In genomic region chr17:48275736-48276135, GRCm38 (mm10) we compare ENCODE assay signal across 17 mouse cellular contexts. TPM values are rescaled to one million over a fixed set of nuclear protein-coding genes. Genes with fewer than 3 reads are reported as not detected.
"Had no signal": no experiment of that assay in that cellular context is flagged by ENCODE, and none has a peak within 500 bp of the region (broad histone marks: within the 10 kb centered on the region; RNA-seq: fewer than 3 reads in every experiment).

No protein-coding gene starts in this region.

- H3K4me3 ChIP-seq: layer of hippocampus, adult 2 months; lung, embryonic 15.5 days; midbrain, embryonic 12.5 days; stomach, embryonic 15.5 days had no signal

- DNase-seq: kidney, adult 9 months; kidney, postnatal 4 days; lung, postnatal 14 days; right cerebral cortex, postnatal 14 days; thymus, postnatal 36 days had no signal

- H3K36me3 ChIP-seq: lung, embryonic 15.5 days; midbrain, embryonic 12.5 days; stomach, embryonic 15.5 days had no signal

- H3K4me2 ChIP-seq: lung, embryonic 15.5 days; midbrain, embryonic 12.5 days; stomach, embryonic 15.5 days had no signal

- H3K27me3 ChIP-seq: lung, embryonic 15.5 days; midbrain, embryonic 12.5 days; stomach, embryonic 15.5 days had no signal

- H3K9me3 ChIP-seq: lung, embryonic 15.5 days; midbrain, embryonic 12.5 days; stomach, embryonic 15.5 days had no signal

- H3K4me1 ChIP-seq: lung, embryonic 15.5 days; midbrain, embryonic 12.5 days had no signal

- H3K27ac ChIP-seq: kidney, postnatal 0 days; layer of hippocampus, adult 2 months; lung, embryonic 15.5 days; midbrain, embryonic 12.5 days; stomach, embryonic 15.5 days had no signal

- H3K9ac ChIP-seq: lung, embryonic 15.5 days; midbrain, embryonic 12.5 days; stomach, embryonic 15.5 days had no signal

RNA-seq across cellular contexts. Expression of gene Treml4, which starts 11.6 kb away (rescaled TPM):
- total RNA-seq: layer of hippocampus, adult 2 months; layer of hippocampus, postnatal 10 days; left cerebral cortex, postnatal 36 days; megakaryocyte-erythroid progenitor cell, adult 5-6 weeks had no signal

RNA-seq across cellular contexts. Expression of gene Treml2, which starts 23.6 kb away (rescaled TPM):
- polyA plus RNA-seq: testis, adult 2 months had no signal

RNA-seq across cellular contexts. Expression of gene Trem3, which starts 28.2 kb away (rescaled TPM):
- total RNA-seq: layer of hippocampus, adult 2 months; layer of hippocampus, postnatal 10 days; megakaryocyte-erythroid progenitor cell, adult 5-6 weeks; midbrain, postnatal 0 days had no signal
- polyA plus RNA-seq: limb, embryonic 14.5 days; midbrain, embryonic 12.5 days; midbrain, postnatal 0 days; neural tube, embryonic 14.5 days; testis, adult 2 months had no signal

RNA-seq across cellular contexts. Expression of gene B430306N03Rik, which starts 40.2 kb away (rescaled TPM):
- total RNA-seq: layer of hippocampus, adult 2 months; layer of hippocampus, postnatal 10 days had no signal
- polyA plus RNA-seq: neural tube, embryonic 14.5 days had no signal

RNA-seq across cellular contexts. Expression of gene Trem1, which starts 43.2 kb away (rescaled TPM):
- total RNA-seq: layer of hippocampus, adult 2 months; layer of hippocampus, postnatal 10 days; left cerebral cortex, postnatal 36 days; midbrain, postnatal 0 days had no signal
- polyA plus RNA-seq: midbrain, postnatal 0 days; neural tube, embryonic 14.5 days had no signal
